Mouse (Mus musculus) bone marrow, adult 2 months (tissue): ENCODE measurements at regions not wholly inside any gene's neighbourhood (a gene's known extent, or its start where the extent isn't known, plus 50 kb on each side); places are given as distances from the start of the nearest gene placed in this dataset.

ENCODE experiments used
- H3K27ac ChIP-seq: fragments of 200-500 bp; 2 replicates; pipeline ENCODE4 v1.5.1; 2012; ENCODE audit warnings: low read depth, mild to moderate bottlenecking, control low read depth, inconsistent platforms, low read length; ENCODE audit not compliant: control insufficient read depth, poor library complexity, insufficient read depth
- H3K4me1 ChIP-seq: fragments of 200-500 bp; 2 replicates; pipeline ENCODE4 v1.6.1; 2011; ENCODE audit warnings: low read length; ENCODE audit not compliant: control insufficient read depth, insufficient read depth
- H3K4me3 ChIP-seq: fragments of 200-500 bp; replicated peaks from 2 replicates; pipeline ENCODE3; 2011; ENCODE audit warnings: mild to moderate bottlenecking, low read depth, low read length, control low read depth; ENCODE audit not compliant: control insufficient read depth
- CTCF ChIP-seq: fragments of 200-500 bp; IDR thresholded peaks from 2 replicates; pipeline ENCODE4 v1.5.1; 2011; ENCODE audit warnings: low read length, control low read depth; ENCODE audit not compliant: control insufficient read depth, insufficient read depth
- POLR2A ChIP-seq: fragments of 200-500 bp; IDR thresholded peaks from 2 replicates; pipeline ENCODE4 v1.6.1; 2011; ENCODE audit warnings: low read depth, mild to moderate bottlenecking, control low read depth, low read length, borderline replicate concordance; ENCODE audit not compliant: control insufficient read depth
- WGBS: fragments of 180-500 bp; shearing (Covaris S2); methylation state at CpG from one replicate; pipeline ENCODE4 v1.1.7; 2018; 5-methylcytosine and 5-hydroxymethylcytosine counted together

DNA sequence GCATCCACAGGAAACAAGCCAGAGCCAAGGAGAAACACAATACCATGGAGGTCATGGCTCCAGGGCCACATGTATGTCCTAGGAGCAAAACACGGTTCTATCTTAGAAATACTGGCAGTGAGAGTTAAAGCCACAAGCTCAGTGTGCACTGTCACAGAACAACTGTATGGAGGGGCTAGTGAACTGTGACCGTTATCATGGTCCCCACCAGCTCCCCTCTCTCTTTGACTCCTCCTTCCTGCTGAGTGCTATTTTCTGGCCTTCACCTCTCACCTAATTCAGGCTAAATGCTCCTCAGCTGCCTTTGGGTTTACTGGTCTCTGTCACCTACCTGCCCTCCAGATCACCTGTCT, 712.0 kb downstream of the Vrk1 start:
- no peak overlapping the region for H3K4me3 ChIP-seq
- WGBS: 81% methylated on average over 2 of the region's 2 CpGs
- no peak for TF ChIP-seq POLR2A
- TF ChIP-seq CTCF: no peak
- no peak overlapping the region for H3K27ac ChIP-seq
- no peaks in the 10 kb centered on the region for H3K4me1 ChIP-seq

GRCm38 (mm10) chr12:106722761-106723160, 712.7 kb downstream of the Vrk1 start:
- no peak overlapping the region for H3K4me3 ChIP-seq
- 89% methylated on average over 4 of the region's 4 CpGs for WGBS
- TF ChIP-seq POLR2A: no peak
- no peak for TF ChIP-seq CTCF
- no peaks in the 10 kb centered on the region for H3K4me1 ChIP-seq
- H3K27ac ChIP-seq: no peak overlapping the region

DNA sequence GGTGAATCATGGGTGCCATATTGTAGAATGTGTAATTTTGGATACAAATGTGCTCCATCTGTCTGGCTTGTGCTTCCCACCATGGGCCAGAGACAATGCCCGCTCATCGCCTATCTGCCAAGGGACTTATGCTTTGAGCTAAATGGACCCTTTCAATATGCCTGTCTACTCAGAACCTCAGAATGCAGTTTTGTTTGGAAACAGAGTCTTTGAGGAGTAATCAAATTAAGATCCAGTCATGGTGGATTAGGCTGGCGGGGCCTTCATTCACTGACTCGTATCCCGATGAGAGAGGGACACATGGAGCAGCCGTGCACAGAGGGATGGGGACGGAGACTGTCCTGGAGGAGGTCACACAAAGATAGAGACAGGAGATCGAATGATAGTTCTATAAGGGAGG, 716.9 kb downstream of the Vrk1 start:
- H3K4me1 ChIP-seq: no peaks in the 10 kb centered on the region
- no peak overlapping the region for H3K27ac ChIP-seq
- H3K4me3 ChIP-seq: no peak overlapping the region
- TF ChIP-seq CTCF (no peak), POLR2A (no peak)
- 88% methylated on average over 8 of the region's 8 CpGs for WGBS

- Histone ChIP-seq H3K27ac (no peak overlapping the region), H3K4me3 (no peak overlapping the region), H3K4me1 (no peaks in the 10 kb centered on the region)
- 85% methylated on average over 3 of the region's 3 CpGs for WGBS
- no peak for TF ChIP-seq CTCF
- no peak for TF ChIP-seq POLR2A
These were observed 717.5 kb downstream of the Vrk1 start for GRCm38 (mm10) chr12:106727486-106727885.

GRCm38 (mm10) chr12:106729686-106730085, 719.7 kb downstream of the Vrk1 start:
- Histone ChIP-seq H3K4me3 (no peak overlapping the region), H3K27ac (no peak overlapping the region), H3K4me1 (no peaks in the 10 kb centered on the region)
- 72% methylated on average over 5 of the region's 5 CpGs for WGBS
- no peak for TF ChIP-seq CTCF
- no peak for TF ChIP-seq POLR2A

- no peak overlapping the region for H3K4me3 ChIP-seq
- TF ChIP-seq POLR2A: no peak
- no peak for TF ChIP-seq CTCF
- H3K4me1 ChIP-seq: no peaks in the 10 kb centered on the region
- H3K27ac ChIP-seq: no peak overlapping the region
- 70% methylated on average over 16 of the region's 16 CpGs for WGBS
These were observed 722.3 kb downstream of the Vrk1 start for GRCm38 (mm10) chr12:106732108-106732857.

GRCm38 (mm10) chr12:106748765-106749164, 738.7 kb downstream of the Vrk1 start:
- Histone ChIP-seq H3K27ac (no peak overlapping the region), H3K4me3 (no peak overlapping the region), H3K4me1 (no peaks in the 10 kb centered on the region)
- TF ChIP-seq POLR2A (no peak), CTCF (no peak)
- 81% methylated on average over 8 of the region's 8 CpGs for WGBS

GRCm38 (mm10) chr12:106763552-106763951, 724.9 kb upstream of the 3110018I06Rik start:
- WGBS: 73% methylated on average over 7 of the region's 7 CpGs
- Histone ChIP-seq H3K4me3 (no peak overlapping the region), H3K27ac (no peak overlapping the region), H3K4me1 (no peaks in the 10 kb centered on the region)
- TF ChIP-seq CTCF (no peak), POLR2A (no peak)

DNA sequence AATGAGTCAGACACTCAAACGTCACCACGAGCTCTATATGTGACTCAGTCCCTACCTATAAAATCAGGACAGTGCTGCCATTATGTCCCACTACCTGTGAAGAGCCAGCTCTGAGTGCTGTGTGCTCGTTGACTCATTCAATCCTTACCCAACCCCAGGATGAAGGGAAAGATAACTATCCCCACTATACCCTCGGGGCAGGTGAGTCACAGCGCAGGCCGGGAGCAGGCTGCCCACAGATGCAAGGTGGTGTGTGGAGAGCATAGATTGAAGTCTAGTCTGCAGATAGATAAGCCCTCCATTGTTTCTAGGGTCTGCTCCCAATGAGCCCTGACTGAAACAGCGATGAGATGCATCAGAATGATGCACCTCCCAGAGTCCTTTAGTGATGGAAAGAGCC, 723.9 kb upstream of the 3110018I06Rik start:
- H3K4me3 ChIP-seq: no peak overlapping the region
- H3K27ac ChIP-seq: no peak overlapping the region
- TF ChIP-seq POLR2A (no peak), CTCF (no peak)
- H3K4me1 ChIP-seq: no peaks in the 10 kb centered on the region
- WGBS: 75% methylated on average over 7 of the region's 7 CpGs
